Mouse (Mus musculus) frontal cortex, postnatal 14 days (tissue): ENCODE measurements around the gene Strn4.

Experiments used
- DNase-seq, 2 experiments: peaks; one replicate each; pipeline ENCODE4 v3.0.0; 2022; ENCODE audit warnings: low spot score in 2 of 2

The Strn4 gene

DNA sequence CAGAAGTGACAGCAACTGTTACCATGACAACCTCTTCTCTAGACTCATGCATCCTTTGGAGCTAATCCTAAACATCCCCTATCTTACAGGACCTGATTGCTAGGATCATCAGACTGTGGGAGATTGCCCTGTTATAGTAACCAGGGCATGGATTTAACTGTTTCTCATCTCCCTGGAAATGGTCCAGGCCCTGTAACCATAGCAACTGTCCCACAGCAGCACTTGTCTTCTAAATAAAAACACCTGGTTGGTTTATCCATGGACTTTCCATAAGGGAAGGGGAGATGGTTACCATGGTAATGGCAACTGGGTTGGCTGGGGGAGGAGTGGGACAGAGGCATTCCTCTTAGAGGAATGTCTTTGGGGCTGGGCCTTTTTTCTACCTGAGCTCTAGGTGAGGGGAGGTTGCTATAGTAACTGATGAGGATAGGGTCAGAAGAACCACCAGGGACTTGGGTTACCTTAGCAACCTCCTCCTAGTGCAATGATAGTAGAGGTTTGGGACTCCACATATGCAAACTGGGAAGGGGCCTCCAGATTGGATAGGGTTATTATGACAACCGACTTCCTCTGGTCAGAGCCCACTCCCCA lies at the start of gene Strn4:
Gene Strn4, plus strand, starts transcription at position 539 of the 591 bp plus-strand sequence.
- DNase-seq: peak in 1 of 2 experiments; percentile 54

DNA sequence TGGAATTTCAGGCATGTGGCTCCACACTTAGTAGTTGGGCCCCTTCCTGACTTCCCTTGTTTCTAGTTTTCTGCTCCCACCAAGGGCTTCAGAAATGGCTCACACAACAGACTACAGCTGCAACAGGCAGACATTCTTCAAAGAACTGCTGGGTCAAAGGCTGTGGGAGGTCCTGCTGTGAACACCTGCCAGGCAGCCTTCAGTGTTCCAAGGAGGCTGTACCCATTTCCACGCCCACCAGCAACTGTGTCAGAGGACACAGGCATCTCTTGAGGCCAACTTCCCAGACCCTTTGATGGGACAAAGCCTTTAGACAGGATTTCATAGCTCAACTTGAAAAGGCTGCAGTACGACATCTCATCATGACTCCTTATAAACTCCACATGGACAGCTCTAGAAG lies 49.2 kb upstream of the Strn4 start:
- DNase-seq: no peak

GRCm38 (mm10) chr7:16775888-16776287 lies 39.8 kb upstream of the Strn4 start:
- DNase-seq: no peak

GRCm38 (mm10) chr7:16780076-16780475 lies 35.6 kb upstream of the Strn4 start:
- no peak for DNase-seq

DNA sequence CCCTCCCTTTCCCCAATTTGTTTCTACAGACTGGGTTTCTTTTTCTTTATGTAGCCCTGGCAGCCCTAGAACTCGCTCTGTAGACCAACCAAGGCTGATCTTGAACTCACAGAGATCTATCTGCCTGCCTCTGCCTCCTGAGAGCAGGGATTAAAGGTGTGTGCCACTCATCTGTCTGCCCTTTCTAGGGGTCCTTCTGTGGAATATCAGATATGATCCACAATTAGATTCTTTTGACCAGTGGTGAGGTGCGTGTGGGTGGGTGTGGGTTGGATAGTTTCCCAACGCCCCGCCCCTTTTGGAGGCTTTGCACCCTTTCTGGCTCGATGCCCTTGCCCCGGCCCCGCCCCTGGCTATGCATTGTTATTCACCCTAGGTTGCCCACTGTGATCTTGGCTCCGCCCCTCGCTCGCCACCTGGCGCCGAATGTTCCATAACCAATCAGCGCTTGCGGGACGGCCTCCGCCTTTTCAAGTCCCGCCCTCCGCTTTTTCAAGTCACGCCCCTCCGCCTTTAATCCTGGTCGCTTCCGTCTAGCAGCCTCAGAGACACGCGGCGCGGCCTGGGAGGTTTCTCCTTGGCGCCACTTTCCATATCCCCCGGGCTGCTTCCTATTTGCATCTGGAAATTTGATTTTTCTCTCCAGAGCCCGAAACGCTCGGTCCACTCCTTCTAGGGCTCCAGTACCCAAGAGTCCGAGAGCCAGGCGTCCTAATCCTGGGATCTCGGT lies 34.7 kb upstream of the Strn4 start, which contains the start of gene Slc1a5:
Gene Slc1a5, plus strand, starts transcription at position 516 of the 730 bp plus-strand sequence.
- DNase-seq: peak; percentile 54 to 69

- DNase-seq: no peak
These were observed 34.2 kb upstream of the Strn4 start for GRCm38 (mm10) chr7:16781555-16781815.

DNA sequence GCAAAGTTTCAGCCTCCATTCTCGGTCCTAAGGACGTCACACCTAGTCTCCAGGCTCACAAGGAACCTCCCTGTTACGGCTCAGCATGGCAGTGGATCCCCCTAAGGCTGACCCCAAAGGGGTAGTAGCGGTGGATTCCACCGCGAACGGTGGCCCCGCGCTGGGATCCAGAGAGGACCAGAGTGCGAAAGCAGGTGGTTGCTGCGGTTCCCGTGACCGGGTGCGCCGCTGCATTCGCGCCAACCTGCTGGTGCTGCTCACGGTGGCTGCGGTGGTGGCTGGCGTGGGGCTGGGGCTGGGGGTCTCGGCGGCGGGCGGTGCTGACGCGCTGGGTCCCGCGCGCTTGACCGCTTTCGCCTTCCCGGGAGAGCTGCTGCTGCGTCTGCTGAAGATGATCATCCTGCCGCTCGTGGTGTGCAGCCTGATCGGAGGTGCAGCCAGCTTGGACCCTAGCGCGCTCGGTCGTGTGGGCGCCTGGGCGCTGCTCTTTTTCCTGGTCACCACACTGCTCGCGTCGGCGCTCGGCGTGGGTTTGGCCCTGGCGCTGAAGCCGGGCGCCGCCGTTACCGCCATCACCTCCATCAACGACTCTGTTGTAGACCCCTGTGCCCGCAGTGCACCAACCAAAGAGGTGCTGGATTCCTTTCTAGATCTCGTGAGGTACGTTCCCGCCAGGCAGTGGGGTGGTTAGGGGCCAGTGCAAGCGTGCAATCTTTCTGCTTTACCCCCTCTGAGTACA lies 33.7 kb upstream of the Strn4 start:
- peak in 1 of 2 experiments; percentile 14 for DNase-seq

DNA sequence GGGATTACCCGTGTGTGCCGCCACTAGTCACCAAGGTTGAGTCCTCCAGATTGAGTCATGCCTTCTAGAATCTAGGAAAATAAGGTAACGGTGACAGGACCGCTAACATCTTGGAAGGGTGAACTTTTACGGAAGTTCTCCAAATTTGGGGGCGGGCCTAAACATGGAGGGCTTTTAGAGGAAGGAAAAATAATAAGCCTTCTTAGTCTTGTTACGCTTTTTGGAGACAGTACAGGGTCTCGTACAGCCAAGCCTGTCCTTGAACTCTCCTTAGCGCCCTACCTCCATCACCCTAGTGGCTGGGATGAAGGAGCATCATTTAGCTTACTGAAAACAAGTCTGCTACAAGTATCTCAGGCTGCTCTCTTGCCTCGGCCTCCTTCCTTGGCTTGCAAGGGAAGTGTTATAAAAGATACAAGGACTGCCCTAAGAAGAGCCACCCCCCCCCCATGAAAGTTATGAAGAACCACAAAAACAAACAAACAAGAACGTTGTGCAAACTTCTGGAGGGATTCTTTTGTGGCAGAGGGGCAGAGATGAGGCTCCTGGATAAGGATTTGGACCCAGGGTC lies 33.0 kb upstream of the Strn4 start:
- DNase-seq: no peak

DNA sequence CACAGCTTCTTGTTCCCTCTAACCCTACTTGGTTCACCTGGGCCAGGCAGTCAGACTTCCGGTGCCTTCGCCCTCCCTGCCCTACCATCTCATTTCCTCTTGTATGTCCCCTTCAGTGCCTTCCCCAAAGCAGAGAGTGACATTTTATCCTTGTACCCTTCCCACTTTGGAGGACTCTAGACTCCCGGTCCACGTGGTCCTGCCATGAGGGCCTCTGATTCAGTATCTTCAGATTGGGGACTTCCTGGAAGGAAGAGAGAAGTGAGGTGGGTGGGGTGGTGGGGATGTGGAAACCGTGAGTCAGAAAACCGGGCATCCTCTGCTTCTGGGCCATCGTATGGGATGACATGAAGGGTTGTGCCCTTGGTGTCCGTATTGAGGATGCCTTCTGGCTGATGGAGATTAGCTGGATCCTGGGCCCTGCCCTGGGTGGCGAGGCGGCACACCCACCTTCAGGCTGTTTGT lies 32.4 kb upstream of the Strn4 start:
- no peak for DNase-seq

DNA sequence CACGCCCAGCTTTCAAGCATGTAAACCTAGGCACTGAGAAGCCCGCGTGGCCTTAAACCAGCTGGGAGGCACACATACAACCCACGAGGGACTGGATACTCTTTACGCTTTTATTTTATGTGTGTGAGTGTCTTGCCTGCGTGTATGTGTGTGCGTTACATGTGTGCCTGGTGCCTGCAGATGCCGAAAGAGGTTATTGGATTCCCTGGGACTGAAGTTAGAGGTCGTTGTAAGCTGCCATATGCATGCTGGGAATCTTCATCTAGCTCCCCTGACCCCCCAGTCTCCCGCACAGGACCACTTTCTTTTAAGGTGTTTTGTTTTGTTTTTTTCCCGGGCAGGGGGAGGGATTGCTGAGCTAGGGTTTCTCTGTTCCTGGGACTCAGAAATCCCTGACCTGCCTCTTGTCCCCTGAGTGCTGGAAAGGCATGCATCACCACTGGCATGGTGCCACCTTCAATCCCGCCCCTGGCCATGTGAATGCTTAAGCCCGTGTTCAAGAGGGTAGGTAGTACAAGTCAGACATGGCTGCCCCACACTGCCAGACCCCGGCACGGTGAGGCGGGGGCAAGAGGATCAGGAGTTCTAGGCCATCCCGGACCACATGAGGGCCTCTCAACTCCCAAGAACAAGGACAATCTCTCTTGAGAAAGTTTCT lies 31.8 kb upstream of the Strn4 start:
- no peak for DNase-seq

DNA sequence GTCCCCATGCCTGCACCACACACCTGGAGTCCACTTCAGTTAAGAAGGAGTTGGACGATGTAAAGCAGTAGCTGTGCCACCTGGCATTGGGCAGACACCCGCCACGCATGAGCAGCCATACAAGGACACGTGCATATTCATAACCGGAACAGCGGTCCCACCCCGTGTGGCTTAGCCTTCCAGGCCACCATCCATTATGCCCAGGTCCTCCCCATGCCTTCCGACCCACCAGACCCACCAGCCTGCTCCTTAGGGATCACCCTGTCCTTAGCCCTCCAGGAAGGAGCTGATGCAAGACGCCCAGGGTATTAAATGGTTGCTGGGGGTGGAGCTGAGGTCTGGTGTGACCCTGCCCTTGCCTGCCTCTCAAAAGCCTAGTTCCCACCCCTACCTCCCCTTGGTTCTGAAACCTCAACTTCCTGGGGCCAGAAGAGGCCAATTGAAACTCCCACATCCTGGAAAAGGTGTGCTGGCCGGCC lies 31.2 kb upstream of the Strn4 start:
- DNase-seq: no peak

- DNase-seq: no peak
These were observed 30.1 kb upstream of the Strn4 start for GRCm38 (mm10) chr7:16785541-16786083.

- no peak for DNase-seq
These were observed 23.4 kb upstream of the Strn4 start for GRCm38 (mm10) chr7:16792316-16792715.

- DNase-seq: no peak
These were observed 22.5 kb upstream of the Strn4 start for GRCm38 (mm10) chr7:16793010-16793725.

DNA sequence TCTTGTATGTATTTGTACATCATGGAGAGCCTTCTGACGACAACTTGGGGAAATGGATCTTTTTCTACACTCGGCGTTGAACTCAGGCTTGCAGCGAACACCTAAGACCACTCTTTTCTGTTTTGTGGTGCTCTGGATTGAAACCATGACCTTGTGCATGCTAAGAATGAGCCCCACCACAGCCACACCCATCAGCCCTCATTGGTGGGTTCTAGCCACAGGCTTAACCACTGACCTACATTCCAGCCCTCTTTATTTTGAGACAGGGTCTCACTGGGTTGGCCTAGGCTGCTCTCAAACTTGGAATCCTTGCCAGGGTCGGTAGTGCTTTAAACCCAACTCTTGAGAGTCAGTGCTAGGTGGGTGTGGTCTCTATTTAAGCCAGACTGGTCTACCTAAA lies 20.8 kb upstream of the Strn4 start:
- DNase-seq: no peak

DNA sequence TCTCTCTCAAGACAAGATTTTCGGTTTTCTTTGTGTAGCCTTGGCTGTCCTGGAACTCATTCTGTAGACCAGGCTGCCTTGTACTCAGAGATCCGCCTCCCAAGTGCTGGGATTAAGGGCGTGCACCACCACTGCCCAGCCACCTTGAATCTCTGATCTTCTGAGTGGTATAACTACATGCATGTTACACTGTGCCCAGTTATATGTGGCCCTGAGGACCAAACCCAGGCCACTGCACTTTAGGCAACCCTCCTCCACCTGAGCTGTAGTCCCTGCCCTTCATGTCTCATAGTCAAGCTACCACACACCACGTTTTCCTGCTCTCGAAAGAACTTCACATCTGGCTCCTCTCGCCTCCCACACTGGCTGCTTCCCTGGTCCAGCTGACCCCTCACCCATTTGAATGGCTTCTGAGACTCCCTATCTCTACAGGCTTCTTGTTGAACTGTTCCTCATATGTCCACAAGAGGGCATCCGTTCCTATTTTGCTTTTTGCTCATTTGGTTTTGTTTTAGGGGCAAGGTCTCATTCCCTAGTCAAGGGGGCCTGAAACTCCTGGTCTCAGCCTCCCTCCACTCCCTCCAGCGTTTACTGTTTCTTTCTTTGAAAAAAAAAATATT lies 11.2 kb upstream of the Strn4 start:
- DNase-seq: no peak

GRCm38 (mm10) chr7:16807936-16808335 lies 7.8 kb upstream of the Strn4 start:
- no peak for DNase-seq

DNA sequence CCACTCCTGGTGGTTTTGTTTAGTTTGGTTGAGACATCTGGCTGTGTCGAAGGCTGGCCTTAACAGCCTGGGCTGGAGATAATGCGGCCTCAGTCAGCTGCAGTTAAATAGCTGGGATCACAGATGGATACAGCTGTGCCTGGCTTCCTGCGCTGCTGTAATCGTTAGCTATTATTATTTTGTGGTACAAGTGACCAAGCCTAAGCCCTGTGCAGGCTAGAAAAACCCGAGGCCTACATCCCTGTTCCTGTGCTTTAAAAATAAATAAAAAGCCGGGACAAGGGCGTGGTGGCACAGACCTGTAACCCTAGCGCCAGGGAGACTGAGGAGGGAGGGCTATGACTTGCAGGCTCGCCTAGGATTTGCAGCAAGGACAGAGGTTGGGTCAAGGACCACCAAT lies 7.0 kb upstream of the Strn4 start:
- no peak for DNase-seq

DNA sequence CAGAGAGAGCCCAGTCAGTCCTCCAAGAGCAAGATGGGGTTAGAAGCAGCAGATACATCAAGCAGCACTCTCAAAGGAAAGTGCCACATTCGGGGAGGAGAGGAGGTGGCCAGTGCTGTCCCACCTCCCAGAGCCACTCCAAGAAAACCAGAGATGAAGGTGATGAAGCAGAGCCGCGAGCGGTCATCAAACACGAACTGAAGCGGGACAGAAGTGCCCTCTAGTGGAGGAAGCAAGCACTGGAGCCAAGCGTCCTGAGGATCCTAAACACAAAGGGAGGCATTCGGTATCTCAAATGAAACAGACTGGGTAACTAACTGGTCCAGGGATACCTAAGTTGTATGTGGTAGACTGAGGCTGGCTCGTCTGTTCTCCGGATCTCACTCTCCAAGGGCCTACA lies 6.0 kb upstream of the Strn4 start:
- DNase-seq: peak in 1 of 2 experiments; percentile 72

DNA sequence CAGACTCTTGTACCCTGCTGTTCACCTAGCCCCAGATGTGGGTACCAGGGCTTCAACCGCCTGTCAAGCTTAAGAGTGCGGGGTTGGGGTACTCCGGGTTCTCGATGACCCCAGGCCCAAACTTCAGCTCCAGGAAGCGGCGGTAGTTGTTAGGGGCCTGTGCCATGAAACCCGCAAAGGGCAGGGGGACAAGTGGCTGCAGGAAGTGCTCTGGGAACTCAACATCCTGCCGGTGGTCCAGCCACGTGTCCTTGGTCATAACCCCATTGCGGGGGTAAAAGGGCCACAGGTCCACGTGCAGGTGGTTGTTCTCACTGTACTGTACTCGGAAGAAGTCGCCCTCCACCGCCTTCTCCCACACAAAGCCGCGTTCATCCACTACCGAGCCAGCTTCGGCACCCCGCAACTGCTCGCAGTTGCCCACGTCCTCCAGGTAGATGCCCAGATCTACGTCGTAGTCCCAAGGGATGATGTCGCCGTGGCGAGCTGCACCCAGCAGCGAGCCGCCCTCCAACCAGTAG lies 5.2 kb upstream of the Strn4 start:
- DNase-seq: no peak
